Mouse (Mus musculus): ENCODE results near the gene Lyzl4. TPM values are rescaled to one million over a fixed set of nuclear protein-coding genes. Genes with fewer than 3 reads are reported as not detected.
"Not testable (repeated sequence)": the region's sequence is repeated elsewhere in the genome, so short reads cannot be mapped to it uniquely, and the experiment has no call there.

Lyzl4 gene
- polyA plus RNA-seq, 1 experiment, result 0.51 TPM

- Histone ChIP-seq H3K9me3 (peaks cover 16% of the 10 kb centered on the region), H3K27me3 (replicated peaks) (peaks cover 68% of the 10 kb centered on the region), H3K36me3 (replicated peaks; ENCODE audit: low read length) (no peaks in the 10 kb centered on the region), H3K4me1 (peaks cover 6% of the 10 kb centered on the region), H3K4me3 (replicated peaks) (no peak overlapping the region)
- TF ChIP-seq GATA1 (IDR thresholded peaks at IDR 0.05; ENCODE audit: borderline replicate concordance, low read length) (no peak), FLI1 (IDR thresholded peaks at IDR 0.05; ENCODE audit: low read length) (no peak)
Observed at GRCm38 (mm10) chr9:121594771-121595170, 47.1 kb downstream of the Lyzl4 start.

- peaks cover 66% of the 10 kb centered on the region for H3K27me3 ChIP-seq (replicated peaks)
- H3K36me3 ChIP-seq (replicated peaks; ENCODE audit: low read length); H3K4me1 ChIP-seq; H3K4me3 ChIP-seq (replicated peaks): not testable (repeated sequence)
- peaks cover 25% of the 10 kb centered on the region for H3K9me3 ChIP-seq
Observed at GRCm38 (mm10) chr9:121593768-121594167, 48.1 kb downstream of the Lyzl4 start.

- Histone ChIP-seq H3K9me3 (peaks cover 32% of the 10 kb centered on the region), H3K27me3 (replicated peaks) (peaks cover 67% of the 10 kb centered on the region), H3K4me1 (peaks cover 6% of the 10 kb centered on the region), H3K4me3 (replicated peaks) (no peak overlapping the region), H3K36me3 (replicated peaks; ENCODE audit: low read length) (no peaks in the 10 kb centered on the region)
- no peak for TF ChIP-seq FLI1 (IDR thresholded peaks at IDR 0.05; ENCODE audit: low read length)
- TF ChIP-seq GATA1 (IDR thresholded peaks at IDR 0.05; ENCODE audit: borderline replicate concordance, low read length), result no peak
Observed at GRCm38 (mm10) chr9:121592948-121593550, 48.8 kb downstream of the Lyzl4 start.

DNA sequence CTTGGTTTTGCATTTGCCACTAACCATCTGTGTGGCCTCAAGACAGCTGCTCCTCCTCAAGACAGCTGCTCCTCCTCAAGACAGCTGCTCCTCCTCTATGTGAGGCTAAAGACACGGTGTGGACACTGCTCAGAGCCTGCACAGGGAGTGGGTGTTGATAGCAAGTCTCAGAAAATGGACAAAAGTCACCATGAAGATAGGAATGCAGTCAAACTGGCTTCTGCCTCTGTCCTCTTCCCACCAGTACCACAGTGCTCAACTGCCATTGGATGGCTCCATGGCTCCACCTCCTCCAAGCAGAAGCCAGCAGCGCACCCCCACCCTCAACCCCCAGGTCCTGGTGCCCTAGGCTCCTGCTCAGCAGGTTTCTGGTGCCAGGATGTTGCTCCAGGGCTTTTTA is 52.4 kb downstream of the Lyzl4 start:
- Histone ChIP-seq H3K27me3 (replicated peaks) (peaks cover 55% of the 10 kb centered on the region), H3K4me1 (peaks cover 6% of the 10 kb centered on the region), H3K36me3 (replicated peaks; ENCODE audit: low read length) (no peaks in the 10 kb centered on the region), H3K9me3 (peaks cover 37% of the 10 kb centered on the region), H3K4me3 (replicated peaks) (no peak overlapping the region)
- no peak for TF ChIP-seq FLI1 (IDR thresholded peaks at IDR 0.05; ENCODE audit: low read length)

DNA sequence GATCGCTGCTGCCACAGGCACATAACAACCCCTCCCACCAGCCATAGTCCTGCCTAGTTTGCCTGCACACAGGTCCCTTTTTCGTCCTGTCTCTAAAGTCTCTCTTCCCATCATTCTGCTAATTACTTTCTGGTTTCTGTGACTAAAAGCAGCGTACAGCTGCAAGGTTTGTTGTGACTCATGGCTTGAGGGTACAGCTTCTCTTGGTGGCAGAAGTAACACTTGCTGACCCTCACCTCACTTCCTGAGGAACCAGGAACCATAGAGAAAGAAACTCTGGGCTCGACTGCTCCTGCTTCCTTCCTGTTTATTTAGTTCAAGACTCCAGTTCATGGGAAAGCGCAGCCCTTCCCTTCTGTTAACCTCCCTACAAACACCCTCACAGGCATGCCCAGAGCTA is 67.5 kb downstream of the Lyzl4 start:
- peaks cover 40% of the 10 kb centered on the region for H3K27me3 ChIP-seq (replicated peaks)
- H3K36me3 ChIP-seq (replicated peaks; ENCODE audit: low read length), result no peaks in the 10 kb centered on the region

DNA sequence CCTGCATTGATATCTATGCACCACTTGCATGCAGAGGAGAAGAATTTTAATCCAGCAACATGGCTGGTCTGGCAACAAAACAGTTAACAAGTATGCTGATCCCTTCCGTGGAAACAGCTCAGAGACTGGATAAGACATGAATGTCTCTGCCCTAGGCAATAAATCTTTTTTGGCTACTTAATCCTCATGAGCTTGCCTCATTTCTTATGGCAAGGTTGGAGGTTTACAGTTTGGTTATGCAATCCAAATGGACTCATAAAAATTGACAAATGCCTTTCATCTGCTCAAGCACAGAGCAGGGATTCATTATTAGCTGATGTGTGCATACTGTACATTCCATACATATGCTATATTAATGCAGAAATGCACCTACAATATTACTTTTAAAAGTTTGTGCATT is 73.4 kb downstream of the Lyzl4 start:
- no peak overlapping the region for H3K4me3 ChIP-seq (replicated peaks)
- H3K4me1 ChIP-seq, result no peaks in the 10 kb centered on the region
- peaks cover 30% of the 10 kb centered on the region for H3K27me3 ChIP-seq (replicated peaks)
- TF ChIP-seq GATA1 (IDR thresholded peaks at IDR 0.05; ENCODE audit: borderline replicate concordance, low read length), result no peak
- no peak for TF ChIP-seq FLI1 (IDR thresholded peaks at IDR 0.05; ENCODE audit: low read length)
- peaks cover 26% of the 10 kb centered on the region for H3K9me3 ChIP-seq
- no peaks in the 10 kb centered on the region for H3K36me3 ChIP-seq (replicated peaks; ENCODE audit: low read length)

More for the DNA sequence above, 67.5 kb downstream of the Lyzl4 start:
- Histone ChIP-seq H3K4me3 (replicated peaks) (no peak overlapping the region), H3K4me1 (no peaks in the 10 kb centered on the region), H3K9me3 (peaks cover 15% of the 10 kb centered on the region)
- TF ChIP-seq GATA1 (IDR thresholded peaks at IDR 0.05; ENCODE audit: borderline replicate concordance, low read length), result no peak
- no peak for TF ChIP-seq FLI1 (IDR thresholded peaks at IDR 0.05; ENCODE audit: low read length)

- Histone ChIP-seq H3K4me1 (no peaks in the 10 kb centered on the region; the same call in 1 of the 2 replicates), H3K36me3 (replicated peaks; ENCODE audit: low read length) (no peaks in the 10 kb centered on the region), H3K9me3 (peaks cover 28% of the 10 kb centered on the region), H3K4me3 (replicated peaks) (no peak overlapping the region), H3K27me3 (replicated peaks) (peaks cover 44% of the 10 kb centered on the region)
- TF ChIP-seq FLI1 (IDR thresholded peaks at IDR 0.05; ENCODE audit: low read length) (no peak), GATA1 (IDR thresholded peaks at IDR 0.05; ENCODE audit: borderline replicate concordance, low read length) (no peak)
Observed at GRCm38 (mm10) chr9:121566387-121566786, 75.5 kb downstream of the Lyzl4 start.

DNA sequence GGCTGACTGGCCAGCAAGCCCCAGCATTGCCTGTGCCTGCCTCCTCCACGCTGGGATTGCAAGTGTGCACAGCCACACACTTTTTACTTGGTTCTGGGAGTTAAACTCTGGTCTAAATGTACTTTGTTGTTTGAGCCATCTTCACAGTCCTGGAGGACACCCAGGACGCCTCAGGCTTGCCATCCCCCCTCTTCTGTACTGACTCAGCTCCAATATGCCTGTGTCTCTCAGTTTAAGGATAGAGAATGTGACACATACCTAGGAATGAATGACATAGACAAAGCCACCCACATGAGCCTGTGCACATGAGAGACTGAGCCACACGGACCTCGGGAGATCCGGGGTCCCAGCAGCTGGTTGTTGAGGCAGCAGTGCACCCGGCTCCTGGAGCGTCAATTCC is 78.6 kb downstream of the Lyzl4 start:
- peaks cover 10% of the 10 kb centered on the region for H3K9me3 ChIP-seq
- H3K36me3 ChIP-seq (replicated peaks; ENCODE audit: low read length), result no peaks in the 10 kb centered on the region
- peaks cover 3% of the 10 kb centered on the region for H3K4me1 ChIP-seq
- H3K27me3 ChIP-seq (replicated peaks), result peaks cover 61% of the 10 kb centered on the region
- no peak for TF ChIP-seq GATA1 (IDR thresholded peaks at IDR 0.05; ENCODE audit: borderline replicate concordance, low read length)
- TF ChIP-seq FLI1 (IDR thresholded peaks at IDR 0.05; ENCODE audit: low read length), result no peak
- H3K4me3 ChIP-seq (replicated peaks), result no peak overlapping the region

DNA sequence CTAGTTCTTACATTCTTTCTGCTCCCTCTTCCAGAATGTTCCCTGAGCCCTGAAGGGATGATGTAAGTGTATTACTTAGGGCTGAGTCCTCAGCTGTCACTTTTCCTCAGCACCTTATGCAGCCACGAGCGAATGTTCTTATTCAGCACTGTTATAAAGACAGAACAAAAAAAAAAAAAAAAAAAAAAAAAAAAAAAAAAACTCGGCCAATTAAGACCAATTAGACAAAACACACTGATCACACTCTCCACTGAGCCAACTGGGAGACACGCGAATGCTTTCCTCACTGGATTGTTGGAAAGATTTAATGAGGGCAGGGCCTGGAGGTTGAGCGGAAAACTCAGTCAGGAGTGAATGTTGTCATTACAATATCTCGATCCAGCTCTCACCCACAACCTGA is 81.4 kb downstream of the Lyzl4 start:
- H3K9me3 ChIP-seq, result peaks cover 8% of the 10 kb centered on the region
- H3K36me3 ChIP-seq (replicated peaks; ENCODE audit: low read length), result no peaks in the 10 kb centered on the region
- H3K4me1 ChIP-seq, result peaks cover 28% of the 10 kb centered on the region
- H3K27me3 ChIP-seq (replicated peaks), result peaks cover 66% of the 10 kb centered on the region
- TF ChIP-seq GATA1 (IDR thresholded peaks at IDR 0.05; ENCODE audit: borderline replicate concordance, low read length) (no peak), FLI1 (IDR thresholded peaks at IDR 0.05; ENCODE audit: low read length) (no peak)
- no peak overlapping the region for H3K4me3 ChIP-seq (replicated peaks)

GRCm38 (mm10) chr9:121558167-121558566 is 83.7 kb downstream of the Lyzl4 start:
- H3K9me3 ChIP-seq, result peaks cover 4% of the 10 kb centered on the region
- no peak overlapping the region for H3K4me3 ChIP-seq (replicated peaks)
- no peaks in the 10 kb centered on the region for H3K36me3 ChIP-seq (replicated peaks; ENCODE audit: low read length)
- TF ChIP-seq FLI1 (IDR thresholded peaks at IDR 0.05; ENCODE audit: low read length) (no peak), GATA1 (IDR thresholded peaks at IDR 0.05; ENCODE audit: borderline replicate concordance, low read length) (no peak)
- H3K4me1 ChIP-seq, result peaks cover 31% of the 10 kb centered on the region
- peaks cover 66% of the 10 kb centered on the region for H3K27me3 ChIP-seq (replicated peaks)

GRCm38 (mm10) chr9:121556913-121557312 is 85.0 kb downstream of the Lyzl4 start:
- peaks cover 9% of the 10 kb centered on the region for H3K9me3 ChIP-seq
- TF ChIP-seq FLI1 (IDR thresholded peaks at IDR 0.05; ENCODE audit: low read length), result no peak
- TF ChIP-seq GATA1 (IDR thresholded peaks at IDR 0.05; ENCODE audit: borderline replicate concordance, low read length), result no peak
- H3K27me3 ChIP-seq (replicated peaks), result peaks cover 62% of the 10 kb centered on the region
- peak overlapping the region; percentile 76 for H3K4me3 ChIP-seq (replicated peaks)
- no peaks in the 10 kb centered on the region for H3K36me3 ChIP-seq (replicated peaks; ENCODE audit: low read length)
- H3K4me1 ChIP-seq, result peaks cover 31% of the 10 kb centered on the region
